Mouse (Mus musculus): ENCODE measurements at regions not wholly inside any gene's neighbourhood (a gene's known extent, or its start where the extent isn't known, plus 50 kb on each side); places are given as distances from the start of the nearest gene placed in this dataset.

- no peak for ATAC-seq (ENCODE audit: low read depth)
- Histone ChIP-seq H3K4me1 (ENCODE audit: control insufficient read depth, low read depth, low read length) (no peaks in the 10 kb centered on the region), H3K27ac (ENCODE audit: low read length) (no peak overlapping the region), H3K4me2 (ENCODE audit: low read depth, low read length) (no peak overlapping the region), H3K9ac (ENCODE audit: low read depth, low read length) (no peak overlapping the region), H3K27me3 (ENCODE audit: control insufficient read depth, insufficient read depth, low read depth, low read length) (no peaks in the 10 kb centered on the region), H3K36me3 (ENCODE audit: control insufficient read depth, insufficient read depth) (no peaks in the 10 kb centered on the region), H3K9me3 (replicated peaks; ENCODE audit: control insufficient read depth, low read length) (no peaks in the 10 kb centered on the region), H3K4me3 (ENCODE audit: low read depth, low read length) (no peak overlapping the region)
- 20% methylated on average over 5 of the region's 5 CpGs for WGBS (ENCODE audit: insufficient replicate concordance)
These were observed 205.7 kb upstream of the Runx1 start for GRCm38 (mm10) chr16:93031624-93032023.

GRCm38 (mm10) chr16:93028640-93029039 is 202.7 kb upstream of the Runx1 start:
- Histone ChIP-seq H3K27me3 (ENCODE audit: control insufficient read depth, insufficient read depth, low read depth, low read length) (no peaks in the 10 kb centered on the region), H3K4me1 (ENCODE audit: control insufficient read depth, low read depth, low read length) (no peaks in the 10 kb centered on the region), H3K9me3 (replicated peaks; ENCODE audit: control insufficient read depth, low read length) (no peaks in the 10 kb centered on the region), H3K27ac (ENCODE audit: low read length) (no peak overlapping the region), H3K4me2 (ENCODE audit: low read depth, low read length) (no peak overlapping the region), H3K4me3 (ENCODE audit: low read depth, low read length) (no peak overlapping the region), H3K36me3 (ENCODE audit: control insufficient read depth, insufficient read depth) (no peaks in the 10 kb centered on the region), H3K9ac (ENCODE audit: low read depth, low read length) (no peak overlapping the region)
- WGBS (ENCODE audit: insufficient replicate concordance): 25% methylated on average over 7 of the region's 7 CpGs
- ATAC-seq (ENCODE audit: low read depth): 0 out of 2 replicates have a peak, but pooled peaks have one; percentile 9

- Histone ChIP-seq H3K9ac (ENCODE audit: low read depth, low read length) (no peak overlapping the region), H3K4me2 (ENCODE audit: low read depth, low read length) (no peak overlapping the region), H3K4me1 (ENCODE audit: control insufficient read depth, low read depth, low read length) (no peaks in the 10 kb centered on the region), H3K27me3 (ENCODE audit: control insufficient read depth, insufficient read depth, low read depth, low read length) (no peaks in the 10 kb centered on the region), H3K9me3 (replicated peaks; ENCODE audit: control insufficient read depth, low read length) (no peaks in the 10 kb centered on the region), H3K36me3 (ENCODE audit: control insufficient read depth, insufficient read depth) (no peaks in the 10 kb centered on the region), H3K27ac (ENCODE audit: low read length) (no peak overlapping the region), H3K4me3 (ENCODE audit: low read depth, low read length) (no peak overlapping the region)
- WGBS (ENCODE audit: insufficient replicate concordance): 59% methylated on average over 7 of the region's 7 CpGs
- ATAC-seq (ENCODE audit: low read depth): no peak
These were observed 202.1 kb upstream of the Runx1 start for GRCm38 (mm10) chr16:93028016-93028415.

DNA sequence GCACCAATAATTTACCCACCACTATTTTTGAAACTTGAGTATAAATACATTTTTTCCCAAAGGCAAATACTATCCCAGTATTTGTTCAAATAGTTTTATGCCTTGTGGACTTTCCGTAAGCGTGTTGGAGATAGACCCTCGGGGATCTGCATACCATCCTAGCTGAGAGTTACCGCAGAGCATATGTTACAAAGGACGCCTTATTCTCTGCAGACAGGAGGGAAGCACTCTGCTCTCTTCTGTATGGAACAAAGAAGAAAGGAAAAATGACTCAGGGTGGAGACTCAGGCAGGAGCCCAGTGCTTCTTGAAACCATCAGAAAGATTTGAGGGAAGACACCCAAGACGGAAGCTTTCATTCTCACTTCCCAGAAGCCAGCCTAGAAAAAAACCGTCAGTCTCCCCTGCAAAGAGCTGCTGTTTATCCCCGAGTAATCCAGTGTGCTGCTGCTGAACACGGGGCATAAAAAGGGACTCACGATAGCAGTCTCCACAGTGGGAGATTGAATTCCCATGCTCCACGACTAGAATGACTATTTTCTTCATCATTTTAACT is 200.2 kb upstream of the Runx1 start:
- Histone ChIP-seq H3K27me3 (ENCODE audit: control insufficient read depth, insufficient read depth, low read depth, low read length) (no peaks in the 10 kb centered on the region), H3K4me3 (ENCODE audit: low read depth, low read length) (no peak overlapping the region), H3K9ac (ENCODE audit: low read depth, low read length) (no peak overlapping the region), H3K4me2 (ENCODE audit: low read depth, low read length) (no peak overlapping the region), H3K9me3 (replicated peaks; ENCODE audit: control insufficient read depth, low read length) (no peaks in the 10 kb centered on the region), H3K4me1 (ENCODE audit: control insufficient read depth, low read depth, low read length) (no peaks in the 10 kb centered on the region), H3K27ac (ENCODE audit: low read length) (no peak overlapping the region), H3K36me3 (ENCODE audit: control insufficient read depth, insufficient read depth) (no peaks in the 10 kb centered on the region)
- ATAC-seq (ENCODE audit: low read depth): no peak
- WGBS (ENCODE audit: insufficient replicate concordance): 48% methylated on average over 11 of the region's 11 CpGs

- WGBS (ENCODE audit: insufficient replicate concordance): 42% methylated on average over 7 of the region's 7 CpGs
These were observed 194.0 kb upstream of the Runx1 start for GRCm38 (mm10) chr16:93019800-93020555.

GRCm38 (mm10) chr16:93018766-93019165 is 192.8 kb upstream of the Runx1 start:
- Histone ChIP-seq H3K27me3 (ENCODE audit: control insufficient read depth, insufficient read depth, low read depth, low read length) (no peaks in the 10 kb centered on the region), H3K4me3 (ENCODE audit: low read depth, low read length) (no peak overlapping the region), H3K9me3 (replicated peaks; ENCODE audit: control insufficient read depth, low read length) (no peaks in the 10 kb centered on the region), H3K27ac (ENCODE audit: low read length) (no peak overlapping the region), H3K36me3 (ENCODE audit: control insufficient read depth, insufficient read depth) (no peaks in the 10 kb centered on the region), H3K9ac (ENCODE audit: low read depth, low read length) (no peak overlapping the region), H3K4me1 (ENCODE audit: control insufficient read depth, low read depth, low read length) (no peaks in the 10 kb centered on the region), H3K4me2 (ENCODE audit: low read depth, low read length) (no peak overlapping the region)
- WGBS (ENCODE audit: insufficient replicate concordance): 46% methylated on average over 5 of the region's 5 CpGs
- no peak for ATAC-seq (ENCODE audit: low read depth)

More at GRCm38 (mm10) chr16:93019800-93020555, 194.0 kb upstream of the Runx1 start:
- Histone ChIP-seq H3K4me3 (ENCODE audit: low read depth, low read length) (no peak overlapping the region), H3K9me3 (replicated peaks; ENCODE audit: control insufficient read depth, low read length) (no peaks in the 10 kb centered on the region), H3K9ac (ENCODE audit: low read depth, low read length) (no peak overlapping the region), H3K4me1 (ENCODE audit: control insufficient read depth, low read depth, low read length) (no peaks in the 10 kb centered on the region), H3K36me3 (ENCODE audit: control insufficient read depth, insufficient read depth) (no peaks in the 10 kb centered on the region), H3K4me2 (ENCODE audit: low read depth, low read length) (no peak overlapping the region), H3K27ac (ENCODE audit: low read length) (no peak overlapping the region), H3K27me3 (ENCODE audit: control insufficient read depth, insufficient read depth, low read depth, low read length) (no peaks in the 10 kb centered on the region)
- no peak for ATAC-seq (ENCODE audit: low read depth)

DNA sequence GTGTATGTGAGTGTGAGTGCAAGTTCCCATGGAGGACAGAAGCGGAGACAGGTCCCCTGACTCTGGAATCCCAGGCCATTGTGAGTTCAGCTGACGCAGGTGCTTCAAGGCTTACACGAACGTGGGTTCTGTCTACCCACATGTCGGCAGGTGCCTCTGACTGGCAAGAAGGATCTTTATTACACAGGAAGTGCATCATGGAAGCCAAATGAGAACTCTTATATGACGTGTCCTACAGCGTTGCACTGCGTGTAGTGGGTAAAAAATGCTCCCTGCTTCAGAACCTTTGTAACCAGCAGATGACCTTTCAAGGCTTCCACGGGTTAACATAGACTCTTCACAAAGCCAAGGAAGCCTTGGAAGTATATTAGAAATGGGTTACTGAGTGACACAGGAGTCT is 191.1 kb upstream of the Runx1 start:
- Histone ChIP-seq H3K4me3 (ENCODE audit: low read depth, low read length) (no peak overlapping the region), H3K9ac (ENCODE audit: low read depth, low read length) (no peak overlapping the region), H3K9me3 (replicated peaks; ENCODE audit: control insufficient read depth, low read length) (no peaks in the 10 kb centered on the region), H3K27ac (ENCODE audit: low read length) (no peak overlapping the region), H3K4me1 (ENCODE audit: control insufficient read depth, low read depth, low read length) (no peaks in the 10 kb centered on the region), H3K36me3 (ENCODE audit: control insufficient read depth, insufficient read depth) (no peaks in the 10 kb centered on the region), H3K4me2 (ENCODE audit: low read depth, low read length) (no peak overlapping the region), H3K27me3 (ENCODE audit: control insufficient read depth, insufficient read depth, low read depth, low read length) (no peaks in the 10 kb centered on the region)
- ATAC-seq (ENCODE audit: low read depth): no peak
- WGBS (ENCODE audit: insufficient replicate concordance): 70% methylated on average over 9 of the region's 9 CpGs

GRCm38 (mm10) chr16:93015636-93016035 is 189.7 kb upstream of the Runx1 start:
- Histone ChIP-seq H3K4me3 (ENCODE audit: low read depth, low read length) (no peak overlapping the region), H3K4me1 (ENCODE audit: control insufficient read depth, low read depth, low read length) (no peaks in the 10 kb centered on the region), H3K36me3 (ENCODE audit: control insufficient read depth, insufficient read depth) (no peaks in the 10 kb centered on the region), H3K4me2 (ENCODE audit: low read depth, low read length) (no peak overlapping the region), H3K9ac (ENCODE audit: low read depth, low read length) (no peak overlapping the region), H3K27me3 (ENCODE audit: control insufficient read depth, insufficient read depth, low read depth, low read length) (no peaks in the 10 kb centered on the region), H3K27ac (ENCODE audit: low read length) (no peak overlapping the region), H3K9me3 (replicated peaks; ENCODE audit: control insufficient read depth, low read length) (no peaks in the 10 kb centered on the region)
- ATAC-seq (ENCODE audit: low read depth): no peak
- 72% methylated on average over 6 of the region's 6 CpGs for WGBS (ENCODE audit: insufficient replicate concordance)

- Histone ChIP-seq H3K9me3 (replicated peaks; ENCODE audit: control insufficient read depth, low read length) (no peaks in the 10 kb centered on the region), H3K36me3 (ENCODE audit: control insufficient read depth, insufficient read depth) (no peaks in the 10 kb centered on the region), H3K4me2 (ENCODE audit: low read depth, low read length) (no peak overlapping the region), H3K27ac (ENCODE audit: low read length) (no peak overlapping the region), H3K4me3 (ENCODE audit: low read depth, low read length) (no peak overlapping the region), H3K4me1 (ENCODE audit: control insufficient read depth, low read depth, low read length) (no peaks in the 10 kb centered on the region), H3K27me3 (ENCODE audit: control insufficient read depth, insufficient read depth, low read depth, low read length) (no peaks in the 10 kb centered on the region), H3K9ac (ENCODE audit: low read depth, low read length) (no peak overlapping the region)
- no peak for ATAC-seq (ENCODE audit: low read depth)
- WGBS (ENCODE audit: insufficient replicate concordance): 69% methylated on average over 9 of the region's 9 CpGs
These were observed 189.0 kb upstream of the Runx1 start for GRCm38 (mm10) chr16:93014991-93015390.
